Mouse (Mus musculus): ENCODE results near the gene 1700018F24Rik.
"Not testable (repeated sequence)": the region's sequence is repeated elsewhere in the genome, so short reads cannot be mapped to it uniquely, and the experiment has no call there.

- not testable (repeated sequence) for TF ChIP-seq USF1 (IDR thresholded peaks at IDR 0.05; ENCODE audit: low read depth, low read length); CTCF (conservative IDR thresholded peaks at IDR 0.05 in 1 of 2, IDR thresholded peaks at IDR 0.05 in 1 of 2; ENCODE audit: low read depth in 2 of 2, low read length in 2 of 2); EP300 (IDR thresholded peaks at IDR 0.05; ENCODE audit: low read length); MXI1 (IDR thresholded peaks at IDR 0.05; ENCODE audit: low read depth, low read length); JUND (conservative IDR thresholded peaks at IDR 0.05; ENCODE audit: low read depth, low read length)
Observed at GRCm38 (mm10) chr5:145042690-145043089, at the start of gene 1700018F24Rik.
